8 mouse cellular contexts compared by ENCODE assay signal in the genomic region with DNA sequence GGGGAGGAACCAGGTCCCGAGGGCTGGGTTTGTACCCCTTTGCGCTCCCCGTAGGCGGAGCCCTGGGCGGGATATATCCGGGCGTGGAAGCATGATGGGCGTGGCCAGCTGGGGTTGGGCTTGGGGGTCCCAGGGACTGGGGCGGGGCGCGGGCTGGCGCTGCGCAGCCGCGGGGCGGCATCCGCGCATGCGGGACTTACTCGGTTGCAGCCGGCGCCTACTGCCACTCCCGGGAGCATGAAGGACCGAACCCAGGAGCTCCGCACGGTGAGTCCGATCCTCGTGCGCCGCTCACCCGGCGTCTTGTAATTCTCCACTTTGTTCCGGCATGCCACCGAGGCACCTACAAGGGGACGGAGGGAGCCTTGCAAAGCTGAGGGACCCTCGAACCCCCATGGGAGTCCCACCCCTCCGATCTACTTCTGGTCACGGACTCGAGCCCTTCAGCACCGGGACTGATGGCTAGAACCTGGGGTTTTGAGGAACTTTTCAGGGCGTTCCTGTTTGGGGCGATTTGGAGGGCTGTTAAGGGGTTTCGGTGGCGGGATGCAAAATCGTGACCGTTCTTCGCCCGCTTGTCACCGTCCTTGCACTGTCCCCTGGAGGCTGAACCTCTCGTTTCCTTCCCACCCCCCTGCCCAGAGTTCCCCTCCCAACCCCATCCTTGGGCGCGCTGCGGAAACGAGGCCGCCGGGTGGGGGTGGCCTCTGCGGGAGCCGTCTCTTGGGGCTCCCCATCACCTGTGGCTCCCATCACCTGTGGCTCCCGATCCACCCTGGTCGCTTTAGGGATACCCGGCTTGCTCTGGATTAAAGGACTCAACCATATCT. TPM values are rescaled to one million over a fixed set of nuclear protein-coding genes. Genes with fewer than 3 reads are reported as not detected.
DNase-seq lines count a peak whose midpoint lies in the region; ATAC-seq lines count a peak whose summit lies in the region.

Gene Stx1a, plus strand, starts transcription at position 139 of the 830 bp plus-strand sequence.

- DNase-seq in cerebellum, postnatal 4 days (ENCODE audit: low spot score in 2 of 2): peak; percentile 68 to 78
- DNase-seq in gastrocnemius, postnatal 10 days: peak; percentile 86
- DNase-seq in induced T-regulatory cell, adult 2 months (ENCODE audit: low read depth): peak; percentile 89
- DNase-seq in left cerebral cortex, postnatal 14 days (ENCODE audit: low spot score in 2 of 2): peak; percentile 77 to 89
- peak; percentile 82 to 86 for DNase-seq in right cerebral cortex, postnatal 36 days (ENCODE audit: low spot score in 2 of 2)
- DNase-seq in urinary bladder, postnatal 4 days (ENCODE audit: low spot score in 2 of 2): peak; percentile 91 to 92

- intact Hi-C loops in left cerebral cortex, postnatal 14 days (cut with DNase I): loop anchor here (5.0 kb wide), 1 partner anchor 39 kb away; the partner anchor contains the start of genes Bud23 and Dnajc30

- ATAC-seq in activated CD4-positive, CD25-positive, alpha-beta regulatory T cell, adult 4 months: peak; percentile 38
- peak; percentile 83 for ATAC-seq in megakaryocyte progenitor cell, adult 5-6 weeks (replicated peaks; ENCODE audit: poor library complexity)

RNA-seq across cellular contexts. Expression of gene Stx1a, which starts in this region (rescaled TPM):
- polyA plus RNA-seq in activated CD4-positive, CD25-positive, alpha-beta regulatory T cell, adult 4 months (2017; shearing (Covaris generic)): 10 to 100 TPM; 15.1 to 15.2 TPM
- 1 to 10 TPM; 2.0 to 5.1 TPM for total RNA-seq in gastrocnemius, postnatal 10 days (2021)
- total RNA-seq in left cerebral cortex, postnatal 14 days (2021): 100 to 1,000 TPM; 413 to 473 TPM
- 0.39 and 1.2 TPM in 2 replicates for total RNA-seq in megakaryocyte progenitor cell, adult 5-6 weeks (2015)
- total RNA-seq in megakaryocyte progenitor cell, adult 5-6 weeks (2017): 0.04 and 0.44 TPM in 2 replicates

Comparison
In these comparisons a context has a peak if more than half of its experiments do, and no peak if none do; other contexts are left out.
1. Peak in every context shown above with its lines: DNase-seq and ATAC-seq.
2. RNA of gene Stx1a (total RNA-seq): 413 to 473 TPM in left cerebral cortex, postnatal 14 days; 2.0 to 5.1 TPM in gastrocnemius, postnatal 10 days and 0.04 to 1.2 TPM in megakaryocyte progenitor cell, adult 5-6 weeks; every median in the first group is over 10 times any median in the second.